Mouse (Mus musculus): ENCODE data around the gene Notch3.
"Not testable (repeated sequence)": the region's sequence is repeated elsewhere in the genome, so short reads cannot be mapped to it uniquely, and the experiment has no call there.

The Notch3 gene

GRCm38 (mm10) chr17:32117287-32117871, 49.3 kb downstream of the Notch3 start:
- peak; percentile 40 for DNase-seq

GRCm38 (mm10) chr17:32116586-32117286, 49.9 kb downstream of the Notch3 start:
- DNase-seq: no peak

- not testable (repeated sequence) for DNase-seq
These were observed 52.2 kb downstream of the Notch3 start for GRCm38 (mm10) chr17:32114486-32114885.

GRCm38 (mm10) chr17:32113523-32114421, 52.9 kb downstream of the Notch3 start:
- DNase-seq: peak; percentile 88

- no peak for DNase-seq
These were observed 53.5 kb downstream of the Notch3 start for GRCm38 (mm10) chr17:32113255-32113522.

- no peak for DNase-seq
These were observed 54.0 kb downstream of the Notch3 start for GRCm38 (mm10) chr17:32112434-32113254.

- no peak for DNase-seq
These were observed 55.5 kb downstream of the Notch3 start for GRCm38 (mm10) chr17:32110980-32111780.

GRCm38 (mm10) chr17:32110424-32110823, 56.2 kb downstream of the Notch3 start:
- DNase-seq: peak; percentile 65

- no peak for DNase-seq
These were observed 57.3 kb downstream of the Notch3 start for GRCm38 (mm10) chr17:32109201-32109940.

GRCm38 (mm10) chr17:32108320-32109011, 58.2 kb downstream of the Notch3 start:
- DNase-seq: not testable (repeated sequence)

- no peak for DNase-seq
These were observed 58.8 kb downstream of the Notch3 start for GRCm38 (mm10) chr17:32107877-32108276.

GRCm38 (mm10) chr17:32106358-32106757, 60.3 kb downstream of the Notch3 start:
- no peak for DNase-seq

GRCm38 (mm10) chr17:32103054-32103453, 63.6 kb downstream of the Notch3 start:
- peak; percentile 50 for DNase-seq

GRCm38 (mm10) chr17:32099943-32100586, 66.6 kb downstream of the Notch3 start:
- peak; percentile 88 for DNase-seq

GRCm38 (mm10) chr17:32099574-32099942, 67.1 kb downstream of the Notch3 start:
- no peak for DNase-seq

GRCm38 (mm10) chr17:32098905-32099304, 67.7 kb downstream of the Notch3 start:
- DNase-seq: peak; percentile 12

- peak; percentile 87 for DNase-seq
These were observed 69.0 kb downstream of the Notch3 start for GRCm38 (mm10) chr17:32097676-32098075.

GRCm38 (mm10) chr17:32092895-32093294, 73.8 kb downstream of the Notch3 start:
- no peak for DNase-seq

GRCm38 (mm10) chr17:32092241-32092619, 74.4 kb downstream of the Notch3 start:
- DNase-seq: no peak

Data from kidney, adult 18-20 months (tissue).